In the genomic region with DNA sequence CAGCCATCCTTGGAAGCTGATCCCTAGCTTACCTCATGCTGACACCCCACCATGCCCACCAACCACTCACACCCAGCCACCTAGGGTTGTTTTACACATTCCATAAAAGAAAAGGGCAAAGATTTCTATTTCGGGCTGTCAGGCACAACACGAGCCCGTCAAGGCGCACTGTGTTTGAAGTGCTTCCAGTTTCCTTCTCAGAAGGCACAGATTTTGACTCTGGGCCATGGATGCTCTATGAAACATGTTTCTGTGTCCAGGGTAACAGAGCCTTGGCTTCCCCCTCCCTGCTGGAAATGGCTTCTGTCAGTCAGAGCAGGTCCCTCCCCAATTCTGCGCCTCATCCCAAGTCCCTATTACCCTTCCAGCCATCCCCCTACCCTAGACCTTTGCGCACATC, we compare ENCODE assay signal across 13 mouse cellular contexts.
DNase-seq lines count a peak whose midpoint lies in the region; ATAC-seq and TF ChIP-seq lines count a peak whose summit lies in the region.
"Had no signal": no experiment of that assay in that cellular context is flagged by ENCODE, and none has a peak within 500 bp of the region (broad histone marks: within the 10 kb centered on the region; RNA-seq: fewer than 3 reads in every experiment).

No protein-coding gene starts in this region.

- H3K27ac ChIP-seq in hindbrain, postnatal 0 days: no peak overlapping the region
- no peak overlapping the region for H3K27ac ChIP-seq in hindbrain, embryonic 13.5 days
- H3K27ac ChIP-seq: heart, adult 2 months; kidney, postnatal 0 days; midbrain, embryonic 15.5 days had no signal

- ATAC-seq in hindbrain, postnatal 0 days: peak; percentile 45; the same call in 1 of the 2 replicates
- no peak for ATAC-seq in hindbrain, embryonic 13.5 days (ENCODE audit: low FRiP score)
- ATAC-seq: midbrain, embryonic 15.5 days had no signal

- TF ChIP-seq CTCF in hindbrain, postnatal 0 days (IDR thresholded peaks at IDR 0.05; ENCODE audit: low read depth): no peak

- H3K9me3 ChIP-seq in hindbrain, postnatal 0 days (ENCODE audit: low read length): no peaks in the 10 kb centered on the region
- H3K9me3 ChIP-seq in hindbrain, embryonic 13.5 days: no peaks in the 10 kb centered on the region
- H3K9me3 ChIP-seq: midbrain, embryonic 15.5 days had no signal

- no peak overlapping the region for H3K9ac ChIP-seq in hindbrain, postnatal 0 days (replicated peaks; ENCODE audit: low read length)
- H3K9ac ChIP-seq in hindbrain, embryonic 13.5 days: no peak overlapping the region
- H3K9ac ChIP-seq: midbrain, embryonic 15.5 days had no signal

- no peak overlapping the region for H3K4me2 ChIP-seq in hindbrain, postnatal 0 days (ENCODE audit: low read depth, low read length)
- H3K4me2 ChIP-seq in hindbrain, embryonic 13.5 days: no peak overlapping the region
- H3K4me2 ChIP-seq: midbrain, embryonic 15.5 days had no signal

- H3K36me3 ChIP-seq in hindbrain, postnatal 0 days (ENCODE audit: insufficient read depth, low read length): no peaks in the 10 kb centered on the region
- H3K36me3 ChIP-seq in hindbrain, embryonic 13.5 days: no peaks in the 10 kb centered on the region
- H3K36me3 ChIP-seq: midbrain, embryonic 15.5 days had no signal

- 57% methylated on average over 6 of the region's 6 CpGs for WGBS in hindbrain, postnatal 0 days
- WGBS in hindbrain, embryonic 13.5 days: 91% methylated on average over 6 of the region's 6 CpGs

- H3K4me3 ChIP-seq in hindbrain, postnatal 0 days (ENCODE audit: low read length): no peak overlapping the region
- H3K4me3 ChIP-seq in hindbrain, embryonic 13.5 days: no peak overlapping the region
- H3K4me3 ChIP-seq: heart, adult 2 months; midbrain, embryonic 15.5 days had no signal

- DNase-seq in cerebellum, postnatal 10 days: peak; percentile 75 to 83
- no peak for DNase-seq in cerebellum, adult 18-20 months
- DNase-seq in hindbrain, postnatal 0 days (ENCODE audit: low spot score): peak; percentile 61
- peak; percentile 68 to 80 for DNase-seq in right cerebral cortex, postnatal 10 days (ENCODE audit: low spot score in 2 of 2)
- no peak for DNase-seq in right cerebral cortex, adult 18-20 months
- no peak for DNase-seq in spleen, postnatal 4 days (ENCODE audit: low spot score in 2 of 2)
- DNase-seq: B cell, adult 2 months; heart, adult 2 months; heart, postnatal 14 days; thymus, postnatal 4 days had no signal

- H3K4me1 ChIP-seq in hindbrain, postnatal 0 days (ENCODE audit: insufficient read depth, low read length): peaks cover 17% of the 10 kb centered on the region
- H3K4me1 ChIP-seq in hindbrain, embryonic 13.5 days (replicated peaks): peaks cover 50% of the 10 kb centered on the region

- no peaks in the 10 kb centered on the region for H3K27me3 ChIP-seq in hindbrain, postnatal 0 days (ENCODE audit: insufficient read depth, low read length)
- H3K27me3 ChIP-seq in hindbrain, embryonic 13.5 days: no peaks in the 10 kb centered on the region
- H3K27me3 ChIP-seq: midbrain, embryonic 15.5 days had no signal

Comparison
In these comparisons a context has a peak if more than half of its experiments do, and no peak if none do; other contexts are left out.
1. DNase-seq: peak in cerebellum, postnatal 10 days (2 of 2), hindbrain, postnatal 0 days (single experiment) and right cerebral cortex, postnatal 10 days (2 of 2); none in cerebellum, adult 18-20 months (0 of 2), right cerebral cortex, adult 18-20 months (single experiment) and spleen, postnatal 4 days (0 of 2).